Mouse (Mus musculus) lung, postnatal 4 days (tissue): ENCODE results near the gene Pde4a.

Experiments used
- DNase-seq, 2 experiments: peaks; one replicate each; pipeline ENCODE4 v3.0.0; 2021

Gene Pde4a

DNA sequence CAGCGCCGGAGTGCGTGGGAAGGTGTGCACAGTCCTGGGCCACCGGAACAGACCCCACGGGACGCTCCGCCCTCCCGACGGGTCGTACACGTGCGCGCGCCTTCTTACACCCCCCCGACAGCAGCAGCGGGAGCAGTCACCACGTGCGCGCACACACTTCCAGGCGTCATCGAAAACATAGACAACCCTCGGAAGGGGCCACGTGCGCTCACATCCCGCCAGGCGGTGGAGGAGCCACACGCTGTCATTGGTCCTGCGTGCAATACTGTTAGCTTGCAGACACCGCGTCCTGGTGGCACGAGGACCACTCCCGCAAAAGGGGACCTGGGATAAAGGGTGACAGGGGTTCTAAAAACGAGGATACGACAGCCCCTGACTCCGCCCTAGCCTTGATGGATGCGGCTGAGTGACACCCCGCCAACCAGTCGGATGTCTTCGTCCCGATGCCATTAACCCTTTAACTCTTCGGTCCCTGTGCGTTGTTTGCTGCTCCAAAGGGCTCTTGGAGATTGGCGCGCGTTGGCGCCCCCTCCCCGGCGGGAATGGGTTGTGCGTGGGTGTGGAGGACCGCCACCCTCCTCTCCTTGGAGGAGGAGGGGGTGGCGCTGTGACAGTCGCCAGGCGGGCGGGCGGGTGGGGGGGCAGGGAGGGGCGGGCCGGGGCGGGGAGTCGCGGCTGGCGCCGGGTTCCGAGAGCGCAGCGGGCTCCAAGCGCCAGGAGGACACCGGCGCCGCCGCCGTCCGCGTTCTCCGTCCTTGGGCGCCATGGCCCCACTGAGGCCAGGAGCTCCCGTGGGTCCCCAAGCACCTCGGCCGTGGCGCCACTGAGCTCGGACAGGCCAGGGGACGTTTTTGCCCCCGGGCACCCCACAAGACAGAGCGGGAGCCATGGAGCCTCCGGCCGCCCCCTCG lies at the start of gene Pde4a:
Gene Pde4a (plus strand): TSS at position 674 of the 911 bp plus-strand sequence.
- peak; percentile 73 to 86 for DNase-seq

- no peak for DNase-seq
These were observed 48.4 kb upstream of the Pde4a start for GRCm38 (mm10) chr9:21117073-21117472.

DNA sequence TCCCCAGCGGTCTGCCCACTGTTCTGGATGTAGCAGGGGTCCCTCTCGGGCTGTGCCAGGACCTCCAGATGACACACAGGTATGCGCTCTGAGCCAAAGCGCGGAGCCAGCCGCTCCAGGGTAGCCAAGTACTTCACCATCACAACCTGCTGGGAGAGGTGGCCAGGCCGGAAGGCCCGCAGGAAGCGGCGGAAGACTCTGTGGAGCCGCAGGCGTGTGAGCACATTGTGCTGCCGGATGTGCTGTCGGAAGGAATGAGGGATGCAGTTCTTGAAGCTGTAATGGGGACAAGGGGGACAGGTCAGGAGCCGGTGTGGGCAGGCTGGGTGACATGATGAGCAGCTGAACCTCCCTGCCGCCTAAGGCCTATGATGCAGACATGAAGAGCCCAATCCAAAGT lies 44.0 kb upstream of the Pde4a start:
- DNase-seq = no peak

DNA sequence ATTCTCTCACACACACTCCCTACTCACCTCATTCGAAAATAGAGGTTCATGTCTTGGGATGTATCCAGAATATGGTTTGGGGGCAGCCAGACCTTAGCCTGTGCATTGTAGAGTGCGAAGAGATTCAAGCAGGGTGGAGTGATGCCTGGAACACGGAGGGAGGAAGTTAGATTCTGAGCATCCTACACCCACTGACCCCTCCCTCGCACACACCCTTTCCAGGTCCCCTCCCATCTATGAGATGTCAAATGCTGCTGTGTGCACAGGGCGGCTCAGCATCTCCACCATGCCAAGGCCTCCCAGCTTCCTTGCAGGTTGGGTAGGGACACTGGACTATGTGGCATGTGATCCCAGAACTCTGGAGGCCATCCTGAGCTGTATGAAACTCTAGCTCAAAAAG lies 40.7 kb upstream of the Pde4a start:
- DNase-seq = no peak

DNA sequence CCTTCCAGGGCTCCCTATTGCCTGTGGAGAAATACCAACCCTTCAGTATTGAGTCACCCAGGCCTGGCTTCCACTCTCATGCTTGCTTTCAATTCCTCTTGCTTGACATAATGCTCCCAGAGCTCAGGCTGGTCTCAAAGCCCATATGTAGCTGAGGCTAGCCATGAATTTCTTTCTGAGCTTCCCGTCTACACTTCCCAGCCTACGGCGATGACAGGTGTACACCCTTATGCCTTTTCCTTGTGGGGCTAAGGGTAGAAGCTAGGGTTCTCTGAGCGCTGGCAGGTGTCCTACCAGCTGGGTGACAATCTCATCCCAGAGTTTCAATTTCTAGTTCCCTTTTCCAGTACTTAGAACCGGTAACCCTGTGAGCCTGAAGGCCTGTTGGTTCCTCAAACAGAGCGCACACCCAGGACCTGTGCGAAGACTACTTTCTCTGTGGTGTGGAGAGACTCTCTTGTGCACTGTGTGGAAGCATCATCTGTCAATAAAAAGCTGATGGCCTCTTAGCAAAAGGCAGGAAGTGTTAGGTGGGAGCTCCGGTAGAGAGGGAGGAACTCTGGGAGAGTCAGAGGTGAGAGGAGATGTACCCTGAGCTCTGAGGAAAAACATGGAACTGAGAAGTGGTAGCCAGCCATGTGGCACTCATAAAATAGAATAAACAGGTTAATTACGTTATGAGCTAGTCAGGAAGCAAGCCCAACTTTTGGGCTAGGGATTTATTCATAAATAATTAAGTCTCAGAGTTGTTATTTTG lies 39.8 kb upstream of the Pde4a start:
- no peak for DNase-seq

- no peak for DNase-seq
These were observed 39.3 kb upstream of the Pde4a start for GRCm38 (mm10) chr9:21126259-21126627.

DNA sequence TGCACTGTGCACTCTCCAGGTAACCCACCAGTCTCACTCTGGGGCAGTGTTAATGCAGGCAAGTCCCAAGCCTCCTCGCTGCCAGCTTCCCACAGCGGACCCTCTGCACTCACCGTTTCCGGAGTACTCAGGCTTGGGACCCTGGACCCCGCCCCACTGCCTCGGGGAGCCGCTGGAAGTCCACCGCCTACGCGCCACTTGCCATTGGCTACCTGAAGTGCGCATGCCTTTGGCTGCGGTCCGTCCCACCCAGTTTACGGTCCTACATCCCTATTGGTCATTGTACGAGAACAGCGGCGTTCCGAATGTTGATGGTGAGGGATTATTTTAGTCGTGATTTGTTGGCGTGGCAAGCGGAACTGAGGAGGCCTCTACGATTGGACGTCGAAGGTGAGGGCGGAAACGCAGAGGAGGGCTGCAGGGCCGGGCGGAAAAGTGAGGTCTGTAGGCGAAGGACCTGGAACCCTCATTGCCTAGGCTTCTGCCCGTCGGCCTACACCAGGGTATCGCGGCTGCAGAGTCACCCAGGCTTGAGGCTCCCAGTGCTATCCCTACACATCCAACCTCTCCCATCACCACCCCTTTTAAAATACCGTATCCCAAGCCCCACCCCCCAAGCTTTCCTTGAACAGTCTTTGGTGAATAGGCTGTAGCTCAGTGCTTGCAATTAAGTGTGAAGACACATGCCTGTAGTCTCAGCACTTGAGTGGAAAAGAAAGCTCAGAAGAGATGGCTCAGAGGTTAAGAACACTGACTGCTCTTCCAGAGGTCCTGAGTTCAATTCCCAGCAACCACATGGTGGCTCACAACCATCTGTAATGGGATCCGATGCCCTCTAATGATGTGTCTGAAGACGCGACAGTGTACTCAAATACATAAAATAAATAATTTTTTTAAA lies 34.2 kb upstream of the Pde4a start, which contains the start of gene Tyk2:
Gene Tyk2 (minus strand): TSS at position 185 of the 898 bp plus-strand sequence.
- DNase-seq = peak; percentile 93 to 95

DNA sequence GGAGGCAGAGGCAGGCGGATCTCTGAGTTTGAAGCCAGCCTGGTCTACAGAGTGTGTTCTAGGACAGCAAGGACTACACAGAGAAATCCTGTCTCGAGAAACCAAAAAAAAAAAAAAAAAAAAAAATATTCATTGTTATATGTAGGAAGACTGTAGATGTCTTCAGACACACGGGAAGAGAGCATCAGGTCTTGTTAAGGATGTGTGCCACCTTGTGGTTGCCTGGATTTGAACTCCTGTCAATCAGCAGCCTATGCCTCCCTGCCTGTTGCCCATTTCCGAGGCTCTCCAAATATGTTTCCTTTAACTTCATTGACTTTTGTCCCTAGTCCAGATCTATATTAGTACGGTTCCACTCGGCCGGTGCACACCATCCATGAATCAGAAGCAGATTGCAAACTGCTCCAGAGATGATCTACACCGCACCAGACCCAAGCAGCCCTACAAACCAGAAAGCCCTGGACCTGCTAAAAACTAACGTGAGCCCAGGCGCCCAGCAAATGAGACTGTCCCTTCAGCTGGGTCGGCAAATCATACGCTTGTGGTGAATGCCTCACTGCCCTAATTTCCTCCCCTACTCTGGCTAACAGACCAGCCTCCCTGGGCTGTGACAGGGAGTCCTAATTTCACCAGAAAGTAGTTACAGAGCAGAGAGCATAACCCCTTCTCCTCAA lies 33.3 kb upstream of the Pde4a start:
- no peak for DNase-seq

- no peak for DNase-seq
These were observed 32.3 kb upstream of the Pde4a start for GRCm38 (mm10) chr9:21133064-21133707.

GRCm38 (mm10) chr9:21134595-21135328 lies 30.8 kb upstream of the Pde4a start:
- DNase-seq = peak; percentile 46 to 60

- no peak for DNase-seq
These were observed 30.1 kb upstream of the Pde4a start for GRCm38 (mm10) chr9:21135329-21135890.

DNA sequence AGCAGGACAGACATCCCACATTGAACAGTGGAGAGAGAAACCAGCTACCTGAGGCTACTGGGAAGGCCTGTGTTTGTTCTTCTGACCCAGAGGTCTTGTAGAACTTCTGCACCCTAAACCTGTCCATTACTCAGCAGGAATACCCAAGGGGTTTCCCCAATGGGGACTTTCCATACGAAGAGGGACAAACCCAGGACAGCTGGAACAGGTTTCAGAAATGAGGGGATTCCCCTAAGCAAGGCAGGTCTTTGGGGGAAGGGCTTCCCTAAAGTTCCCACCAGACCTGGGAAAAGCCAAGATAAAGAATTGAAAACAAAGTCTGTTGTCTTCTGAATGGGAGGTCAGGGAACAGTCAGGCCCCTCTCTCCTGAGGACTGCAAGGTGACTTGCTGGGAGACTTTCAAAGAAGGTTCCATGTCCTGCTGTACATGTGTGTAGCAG lies 29.6 kb upstream of the Pde4a start:
- DNase-seq = no peak

DNA sequence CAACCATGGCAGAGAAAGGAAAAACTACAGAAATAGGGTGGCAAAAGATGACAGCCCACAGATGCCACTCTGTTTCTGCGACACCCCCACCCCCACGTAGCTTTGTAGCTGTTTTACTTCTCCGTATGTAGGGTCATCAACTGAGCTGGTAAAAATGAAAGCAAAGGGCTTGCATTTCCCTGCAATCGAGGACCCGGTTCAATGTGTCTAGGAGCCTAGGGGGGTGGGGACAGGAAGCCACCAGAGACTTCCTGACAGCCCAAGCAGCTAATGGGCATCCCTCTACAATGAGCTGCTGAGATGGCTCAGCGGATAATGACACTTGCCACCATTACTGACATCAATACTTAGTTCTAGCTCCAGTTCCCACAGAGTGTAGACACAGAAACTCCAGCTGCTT lies 29.1 kb upstream of the Pde4a start:
- no peak for DNase-seq

- DNase-seq = peak in 1 of 2 experiments; percentile 71
These were observed 28.3 kb upstream of the Pde4a start for GRCm38 (mm10) chr9:21137229-21137628.

DNA sequence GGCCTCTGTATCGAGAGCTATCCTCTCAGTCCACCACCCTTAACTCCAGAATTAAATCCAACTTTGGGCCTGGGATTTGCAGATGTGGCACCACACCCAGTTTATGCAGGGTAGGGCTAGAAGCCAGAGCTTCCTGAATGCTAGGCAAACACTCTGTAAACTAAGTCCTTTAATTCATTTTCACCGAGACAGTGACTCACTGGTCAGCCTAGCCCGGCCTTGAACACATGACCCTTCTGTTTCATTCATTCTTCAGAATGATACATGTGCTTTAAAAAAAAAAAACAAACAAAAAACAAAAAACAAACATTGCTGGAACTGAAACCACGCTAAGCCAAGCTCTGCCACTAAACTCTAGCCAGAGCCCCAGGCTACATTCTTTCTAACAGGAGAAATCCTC lies 27.1 kb upstream of the Pde4a start:
- no peak for DNase-seq

- no peak for DNase-seq
These were observed 23.6 kb upstream of the Pde4a start for GRCm38 (mm10) chr9:21141922-21142321.

DNA sequence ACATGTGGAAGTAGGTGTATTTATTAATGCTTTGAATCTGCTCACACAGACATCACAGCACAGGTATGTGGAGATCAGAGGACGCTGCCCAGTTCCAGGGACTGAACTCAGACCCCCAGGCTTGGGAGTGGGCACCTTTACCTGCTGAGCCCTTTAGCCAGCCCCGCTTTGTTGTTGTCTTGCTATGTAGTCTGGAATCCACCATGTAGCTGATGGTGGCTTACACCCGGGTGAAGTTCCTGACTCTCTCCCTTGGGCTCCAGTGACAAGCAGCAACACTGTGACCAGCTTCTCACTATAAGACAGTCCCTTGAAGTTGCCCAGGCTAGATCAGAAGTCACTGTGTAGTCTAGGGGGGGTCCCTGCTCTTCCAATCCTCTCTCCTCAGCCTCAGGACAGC lies 21.2 kb upstream of the Pde4a start:
- DNase-seq = no peak

DNA sequence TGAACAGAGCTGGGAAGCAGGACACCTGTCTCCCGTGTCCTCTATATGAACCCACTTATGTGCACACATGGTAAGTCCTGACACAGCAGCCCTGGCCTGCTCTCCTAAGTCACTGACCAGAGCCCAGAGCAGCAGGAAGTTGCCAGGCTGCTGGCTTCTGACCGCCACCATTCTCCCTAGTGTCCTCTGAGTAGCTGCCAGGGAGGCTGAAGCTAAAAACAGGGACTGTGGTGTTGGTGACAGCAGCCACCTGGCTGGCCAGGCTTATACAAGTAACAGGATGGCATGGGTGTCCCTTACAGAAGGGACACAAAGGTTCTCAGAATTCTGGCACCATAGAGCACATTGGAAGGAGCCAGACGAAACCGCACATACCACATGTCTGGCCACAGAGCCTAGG lies 20.1 kb upstream of the Pde4a start:
- peak in 1 of 2 experiments; percentile 69 for DNase-seq

- peak; percentile 52 to 62 for DNase-seq
These were observed 18.8 kb upstream of the Pde4a start for GRCm38 (mm10) chr9:21146722-21147121.

GRCm38 (mm10) chr9:21148427-21148826 lies 17.1 kb upstream of the Pde4a start:
- no peak for DNase-seq
